Mouse (Mus musculus) hematopoietic stem cell, adult 5-6 weeks (primary cell): ENCODE measurements at regions not wholly inside any gene's neighbourhood (a gene's known extent, or its start where the extent isn't known, plus 50 kb on each side); places are given as distances from the start of the nearest gene placed in this dataset.
"Not testable (repeated sequence)": the region's sequence is repeated elsewhere in the genome, so short reads cannot be mapped to it uniquely, and the experiment has no call there.

Experiments used
- ATAC-seq, 2 experiments: fragments of 125-278 bp in 1 of 2; replicated peaks in 1 of 2; 2 replicates each; pipeline ENCODE4 v1.8.0; 2016 to 2017; ENCODE audit warnings: inconsistent platforms in 2 of 2, mild to moderate bottlenecking in 2 of 2, moderate number of reproducible peaks in 2 of 2, low read depth in 1 of 2, moderate TSS enrichment in 1 of 2; ENCODE audit not compliant: low FRiP score in 2 of 2, poor library complexity in 2 of 2, severe bottlenecking in 2 of 2, insufficient read depth in 1 of 2, low TSS enrichment in 1 of 2

DNA sequence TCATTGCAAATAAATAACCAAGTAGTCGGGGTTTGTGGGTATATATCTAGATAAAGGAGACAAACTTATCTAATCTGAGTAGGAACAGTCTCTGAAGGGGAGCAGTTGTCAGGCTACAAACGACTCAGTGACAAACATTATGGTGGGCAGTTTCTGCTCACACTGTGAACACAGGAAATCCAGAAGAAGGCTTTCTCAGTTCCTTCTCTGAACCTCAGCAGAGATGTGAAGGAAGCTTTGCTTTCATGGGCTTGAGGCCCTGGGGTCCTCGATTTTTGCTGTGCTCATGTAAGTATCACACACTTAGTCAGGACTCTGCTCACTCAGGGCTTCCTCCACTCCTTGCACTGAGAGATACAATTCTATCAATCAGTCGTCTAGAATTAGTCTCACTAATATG, 994.7 kb upstream of the Foxg1 start:
- ATAC-seq: no peak

DNA sequence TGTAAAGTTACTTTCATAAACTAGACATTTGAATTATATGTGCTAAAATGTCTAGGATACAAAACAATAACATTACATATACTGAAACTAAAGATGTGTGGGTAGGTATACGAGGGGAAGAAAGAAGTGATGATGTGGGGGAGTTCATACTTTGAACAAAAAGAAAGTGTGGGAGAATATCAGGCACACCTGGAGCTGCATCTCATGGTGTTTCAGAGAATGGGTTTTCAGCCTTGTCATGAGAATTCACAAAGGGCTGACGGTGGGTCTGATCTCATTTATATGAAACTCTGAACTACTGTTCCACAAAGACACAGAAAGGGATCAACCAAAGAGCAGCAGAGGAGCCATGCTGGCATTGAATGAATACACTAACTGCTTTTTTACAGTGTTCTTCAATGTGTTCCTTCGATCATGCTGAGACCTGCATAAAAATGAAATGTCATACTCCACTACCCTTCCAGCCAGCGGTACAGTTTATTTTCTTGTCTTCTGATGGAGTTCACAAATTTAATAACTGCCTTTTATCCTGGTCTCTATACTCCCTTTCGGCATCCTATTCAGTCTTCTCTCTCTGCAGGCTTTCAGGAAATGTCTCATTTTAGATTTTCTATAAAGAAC, 994.2 kb upstream of the Foxg1 start:
- ATAC-seq: no peak

DNA sequence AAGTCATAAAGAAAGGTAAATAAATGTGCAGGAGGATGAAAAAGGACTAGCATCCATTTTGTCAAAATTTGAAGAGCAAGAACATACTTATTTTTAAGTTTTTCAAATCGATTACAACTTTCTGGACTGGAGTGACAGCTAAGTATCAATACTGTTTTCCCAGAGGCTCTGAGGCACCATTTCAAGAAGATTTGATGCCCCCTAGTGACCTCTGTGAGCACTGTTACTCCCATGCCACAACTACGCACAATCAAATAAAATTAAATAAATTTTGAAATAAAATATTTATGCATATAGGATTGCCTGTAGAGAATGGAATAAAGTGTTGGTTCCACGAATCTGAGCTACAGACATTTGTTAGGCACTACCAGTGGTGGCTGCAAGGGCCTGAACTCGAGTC, 991.5 kb upstream of the Foxg1 start:
- ATAC-seq: no peak

DNA sequence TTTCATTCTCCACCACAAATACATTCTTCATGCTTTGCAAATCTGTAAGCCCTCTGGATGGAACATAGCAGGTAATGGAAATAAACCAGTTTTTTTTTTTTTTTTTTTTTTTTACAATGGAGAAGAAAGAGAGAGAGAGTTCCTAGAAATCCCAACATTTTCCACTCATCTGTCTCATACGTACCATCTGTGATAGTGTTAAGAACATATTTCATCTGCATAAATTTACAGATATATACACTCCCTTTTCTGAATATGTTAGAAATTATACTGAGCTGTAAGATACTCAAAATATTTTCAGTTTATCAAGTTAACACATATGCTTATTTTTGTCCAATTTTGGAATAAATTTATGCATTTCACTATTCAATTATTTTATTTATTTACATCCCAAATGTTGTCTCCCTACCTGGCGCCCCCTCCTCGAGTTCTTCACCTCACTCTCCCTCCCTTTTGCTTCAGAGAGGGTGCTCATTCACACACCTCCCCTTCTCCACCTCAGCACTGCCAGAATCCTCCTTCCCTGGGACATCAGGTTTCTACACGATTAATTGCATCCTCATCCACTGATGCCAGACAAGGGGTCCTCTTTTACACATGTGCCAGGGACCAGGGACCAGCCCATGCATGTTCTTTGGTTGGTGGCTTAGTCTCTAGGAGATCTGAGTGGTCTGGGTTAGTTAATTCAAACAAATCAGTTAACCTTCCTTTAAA, 943.0 kb upstream of the Foxg1 start:
- no peak for ATAC-seq

DNA sequence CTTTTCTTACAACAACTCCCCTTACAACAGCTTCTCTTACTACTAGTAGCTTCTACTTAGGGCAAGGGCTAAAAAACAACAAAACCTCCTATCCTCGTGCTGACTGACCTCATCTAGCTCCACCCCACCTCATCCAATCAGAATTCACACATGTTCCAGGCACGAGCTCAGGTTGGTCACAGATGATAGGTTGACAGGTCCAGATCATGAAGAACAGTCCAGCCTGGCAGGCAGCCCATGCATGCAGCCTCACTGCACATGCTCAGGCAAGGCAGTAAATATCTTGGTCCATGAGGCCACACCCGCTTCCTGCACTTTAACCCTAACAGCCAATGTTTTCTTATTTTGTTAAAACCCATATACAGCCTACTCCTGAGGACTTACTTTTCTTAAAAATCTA, 933.7 kb upstream of the Foxg1 start:
- not testable (repeated sequence) for ATAC-seq

DNA sequence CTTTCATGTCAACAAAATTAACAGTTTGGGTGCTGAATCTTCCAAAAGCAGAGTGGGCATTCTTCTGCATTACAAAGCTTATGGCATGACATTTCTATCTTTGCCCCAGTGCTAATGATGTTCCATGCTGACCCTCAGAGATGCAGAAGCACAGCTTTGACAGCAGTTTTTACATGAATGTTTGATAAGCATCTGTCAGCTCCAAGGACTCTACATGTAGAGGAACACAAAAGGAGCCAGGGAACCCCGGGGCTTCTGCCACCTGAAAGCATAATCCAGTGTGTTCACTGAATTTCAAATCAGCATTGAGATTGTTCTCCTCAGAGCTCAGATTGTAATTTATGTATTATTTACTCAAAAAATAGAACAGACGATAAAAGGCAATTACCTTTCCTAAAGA, 920.1 kb upstream of the Foxg1 start:
- ATAC-seq: no peak

DNA sequence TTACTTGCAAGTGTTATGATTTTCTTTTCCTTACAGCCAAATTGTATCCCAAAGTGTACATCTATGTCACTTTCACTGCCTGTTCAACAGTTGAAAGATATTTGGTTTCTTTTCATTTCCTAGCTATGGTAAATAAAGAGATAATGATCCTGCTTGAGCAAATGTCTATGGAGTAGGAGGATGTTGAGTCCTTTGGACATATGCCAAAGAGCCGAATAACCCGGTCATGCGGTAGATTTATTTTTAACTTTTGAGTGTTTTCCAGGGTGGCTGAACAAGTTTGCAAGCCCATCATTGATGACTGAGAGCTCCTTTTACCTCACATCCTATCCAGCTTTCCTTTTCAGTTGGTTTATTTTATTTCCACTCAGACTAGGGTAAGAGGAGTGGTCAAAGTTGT, 881.7 kb upstream of the Foxg1 start:
- no peak for ATAC-seq

DNA sequence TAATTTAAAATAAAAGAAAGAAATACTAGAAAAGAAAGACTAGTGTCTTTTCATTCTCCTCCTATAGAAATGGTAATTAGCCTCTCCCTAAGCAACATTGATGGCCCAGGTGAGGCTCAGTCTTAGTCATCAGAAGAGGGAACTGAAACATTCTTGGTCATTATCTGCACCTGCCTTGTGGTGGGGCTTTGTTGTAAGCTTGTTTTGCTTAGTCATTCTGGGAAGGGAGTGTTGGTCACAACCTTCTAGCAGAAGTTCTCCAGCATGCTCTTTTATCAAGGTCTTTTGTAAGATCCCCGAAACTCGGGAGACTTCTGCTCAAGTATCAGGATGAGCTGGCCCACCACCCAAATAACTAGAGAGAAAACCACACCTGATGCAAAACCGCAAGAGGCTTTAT, 870.9 kb upstream of the Foxg1 start:
- ATAC-seq: no peak

DNA sequence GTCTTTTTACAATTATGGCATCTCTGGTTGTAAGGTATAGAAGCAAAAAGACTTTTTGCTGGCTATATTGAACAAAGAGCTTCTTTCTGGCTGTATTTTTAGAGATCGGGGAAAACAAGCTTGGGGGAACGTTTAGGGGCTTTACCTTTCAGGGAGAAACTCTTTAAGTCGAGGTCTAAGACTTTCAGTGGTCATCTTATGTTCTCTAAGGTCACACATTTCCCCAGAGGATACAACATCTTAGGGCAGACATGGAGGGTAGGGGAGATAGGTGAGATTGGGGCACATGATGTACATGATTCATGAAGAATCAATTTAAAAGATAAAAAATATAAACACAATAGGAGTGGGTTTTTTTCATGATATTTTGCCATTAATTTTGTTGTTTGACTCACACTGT, 870.2 kb upstream of the Foxg1 start:
- no peak for ATAC-seq

DNA sequence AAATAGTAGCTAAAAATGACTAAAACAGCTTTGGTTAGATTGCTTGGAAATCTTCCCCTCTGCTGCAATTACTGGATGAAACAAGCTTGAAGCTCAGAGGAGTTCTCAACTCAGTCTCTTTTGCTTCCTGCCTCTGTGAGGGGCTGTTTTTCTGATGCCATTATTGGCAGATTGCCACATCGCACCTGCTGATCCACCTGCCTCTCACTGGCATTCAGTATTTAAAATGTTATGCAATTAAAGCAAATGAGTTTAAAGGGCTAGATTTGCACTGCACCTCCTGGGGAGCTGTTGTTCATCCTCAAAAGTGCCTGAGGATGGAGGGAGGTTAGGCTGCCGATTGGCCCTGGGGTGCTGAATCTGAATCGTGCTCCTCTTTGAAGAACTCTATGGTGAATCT, 860.5 kb upstream of the Foxg1 start:
- no peak for ATAC-seq

DNA sequence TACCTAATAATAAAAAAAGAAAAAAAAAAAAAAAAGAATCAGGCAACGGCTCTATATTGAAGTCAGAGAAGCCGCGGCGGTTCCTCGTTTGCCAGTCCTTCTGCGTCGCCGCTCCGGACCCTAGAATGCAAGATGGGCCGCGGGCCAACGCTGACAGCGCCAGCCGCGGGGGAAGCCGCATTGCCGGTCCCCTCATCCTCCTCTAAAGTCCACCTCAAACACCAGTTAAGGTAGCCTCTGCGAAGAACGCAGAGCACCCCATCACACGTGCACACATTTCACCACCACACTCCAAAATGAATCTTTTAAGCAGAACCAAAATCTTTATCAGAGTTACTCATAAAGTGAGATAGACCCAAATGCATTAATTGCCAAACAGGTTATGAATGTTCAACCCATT, 822.8 kb upstream of the Foxg1 start:
- ATAC-seq: peak; percentile 12 to 36; a peak in 1 of 4 replicates

DNA sequence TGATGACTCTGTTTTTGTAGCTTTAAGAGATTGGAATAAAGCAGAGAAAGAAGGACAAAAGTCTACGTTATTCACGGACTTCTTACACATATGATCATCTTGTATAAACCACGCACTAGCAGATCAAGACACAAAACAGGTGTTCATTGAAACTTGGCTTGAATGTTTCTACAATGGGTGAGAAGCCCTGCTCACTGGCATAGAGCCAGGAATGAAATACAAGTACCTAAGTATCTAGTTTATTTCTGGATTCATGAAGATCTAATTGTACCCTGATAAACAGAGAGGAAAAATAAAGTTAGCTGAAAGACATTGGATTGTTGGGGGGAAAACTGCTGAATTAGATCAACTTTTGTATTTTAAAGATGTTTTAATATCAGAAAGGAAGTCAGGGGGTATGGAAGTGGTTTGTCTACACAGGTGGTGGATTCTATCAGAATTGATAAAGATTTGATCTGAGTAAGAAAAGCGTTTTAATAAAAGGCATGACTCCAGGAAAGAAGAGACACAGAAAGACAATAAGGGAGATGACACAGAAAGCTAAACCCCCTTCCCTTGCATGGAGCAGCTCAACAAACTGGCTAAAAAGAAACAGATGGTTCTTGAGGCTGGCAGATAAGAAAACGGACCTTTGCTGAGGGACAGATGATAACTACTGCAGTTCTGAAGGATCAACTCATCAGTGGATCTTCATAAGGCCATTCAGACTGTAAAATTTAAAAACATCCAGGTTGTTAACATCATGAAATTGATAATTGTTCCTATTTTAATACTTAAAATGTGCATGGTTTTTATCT, 777.9 kb upstream of the Foxg1 start:
- ATAC-seq: no peak

DNA sequence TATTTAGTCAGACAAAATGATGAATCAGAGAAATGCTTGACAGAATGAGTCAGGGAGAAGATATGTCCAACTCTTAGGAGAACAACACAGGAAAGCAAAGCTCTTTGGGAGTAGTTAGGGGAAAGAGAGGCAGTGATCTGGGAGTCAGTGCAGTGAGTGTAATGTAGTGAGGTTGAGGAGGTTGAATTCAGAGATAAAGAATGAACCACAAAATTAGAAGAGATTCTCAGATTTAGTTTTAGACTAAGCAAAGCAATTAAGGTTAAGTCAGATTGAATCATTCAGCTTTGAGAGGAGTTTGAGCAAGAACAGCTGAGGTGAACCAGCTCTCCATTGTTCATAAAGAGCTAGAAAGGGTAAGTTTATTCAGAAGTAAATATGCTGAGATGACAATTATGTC, 777.0 kb upstream of the Foxg1 start:
- no peak for ATAC-seq

DNA sequence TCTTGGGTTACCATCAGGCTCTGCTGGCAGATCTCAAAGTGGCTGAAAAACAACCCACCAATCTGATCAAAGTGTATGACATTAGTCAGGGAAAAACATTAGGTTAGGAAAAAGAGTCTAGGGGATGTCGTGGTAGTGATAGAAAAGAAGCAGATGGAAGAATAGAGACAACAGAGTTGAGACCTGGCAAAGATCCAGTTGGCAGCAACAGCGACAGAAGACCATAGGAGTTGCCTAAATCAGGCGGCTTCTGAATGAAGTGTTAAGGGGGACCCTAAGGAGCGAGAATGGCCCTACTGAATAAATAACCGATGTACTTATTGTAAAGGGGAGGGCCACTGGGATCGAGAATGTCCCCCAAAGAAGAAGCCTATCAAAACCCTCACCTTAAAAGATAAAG, 773.1 kb upstream of the Foxg1 start:
- no peak for ATAC-seq

DNA sequence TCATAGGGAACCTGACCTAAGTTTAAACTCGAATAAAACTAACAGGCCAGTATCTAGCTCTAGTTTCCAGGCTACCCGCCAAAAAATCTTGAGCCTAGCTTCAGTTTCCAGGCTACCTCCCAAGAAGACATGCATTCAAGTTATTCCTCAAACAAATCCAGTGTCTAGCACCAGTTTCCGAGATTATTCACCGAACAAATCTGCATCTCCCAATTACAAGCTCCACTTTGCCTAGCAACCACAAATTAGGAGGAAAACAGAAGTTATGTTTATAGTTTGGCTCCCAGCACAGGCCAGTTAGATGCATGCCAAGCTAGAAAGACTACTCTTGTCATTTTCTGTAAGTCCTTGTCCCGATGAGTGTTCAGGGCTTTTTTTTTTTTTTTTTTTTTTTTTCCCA, 770.4 kb upstream of the Foxg1 start:
- ATAC-seq: no peak

DNA sequence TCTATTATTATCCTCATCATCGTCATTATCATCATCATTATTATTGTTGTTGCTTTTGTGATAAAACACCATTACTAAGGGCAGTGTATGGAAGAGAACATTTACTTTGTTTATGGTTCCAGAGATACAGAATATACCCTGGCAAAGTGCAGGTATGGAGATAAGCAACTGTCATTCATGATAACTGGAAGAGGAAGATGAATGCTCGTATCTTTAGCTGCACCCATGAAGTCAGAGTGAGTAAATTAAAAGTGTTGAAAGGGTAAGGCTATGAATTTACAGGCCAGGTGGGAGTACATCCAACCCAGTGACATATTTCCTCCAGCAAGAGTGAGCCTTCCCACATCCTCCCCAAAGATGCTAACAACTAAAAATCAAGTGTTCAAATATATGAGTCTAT, 766.1 kb upstream of the Foxg1 start:
- no peak for ATAC-seq

DNA sequence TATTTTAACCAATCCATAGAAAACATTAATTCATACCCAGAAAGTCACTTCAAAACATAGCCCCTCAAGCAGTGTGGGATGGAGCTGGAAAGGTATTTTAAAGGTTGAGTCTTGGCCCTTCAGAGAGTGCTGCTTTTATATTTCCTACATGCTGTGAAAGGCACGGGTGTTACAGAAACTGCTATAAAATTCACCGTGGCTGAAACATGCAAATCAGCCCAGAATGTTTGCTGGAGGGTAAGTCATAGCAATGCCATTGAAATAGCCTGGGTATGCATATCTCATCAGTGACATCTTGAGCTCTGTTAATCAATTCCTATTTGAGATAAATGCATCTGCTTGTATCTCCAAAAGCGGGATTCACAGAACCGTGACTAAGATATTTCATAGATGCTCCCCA, 748.9 kb upstream of the Foxg1 start:
- no peak for ATAC-seq

DNA sequence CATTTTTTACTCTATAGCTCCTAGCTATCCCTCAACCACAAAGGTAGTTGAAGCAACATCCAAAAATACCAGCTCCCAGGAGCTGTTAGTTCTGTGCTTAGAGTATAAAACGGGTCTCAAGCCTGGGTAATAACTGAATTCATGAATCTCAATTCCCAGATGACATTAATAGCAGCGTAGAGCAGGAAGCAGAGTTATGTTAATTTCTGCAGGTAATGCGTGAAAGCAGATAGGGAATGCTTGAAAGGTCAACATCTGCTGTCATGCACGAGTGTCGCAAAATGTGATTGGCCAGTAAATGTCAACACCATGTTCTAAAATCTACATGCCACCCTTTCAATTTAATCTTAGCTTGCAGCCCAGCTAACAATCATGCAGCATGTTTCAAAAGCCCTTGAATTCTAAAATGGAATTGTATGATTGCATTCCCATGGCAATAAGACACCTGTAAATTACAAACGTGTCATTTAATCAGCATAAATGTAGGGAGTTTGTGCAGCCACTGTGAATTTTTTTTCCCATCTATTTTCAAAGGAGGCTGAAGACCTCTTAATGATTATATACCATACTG, 747.7 kb upstream of the Foxg1 start:
- ATAC-seq: no peak
